Mouse (Mus musculus): ENCODE measurements around the gene Col23a1. TPM values are rescaled to one million over a fixed set of nuclear protein-coding genes. Genes with fewer than 3 reads are reported as not detected.

Col23a1 gene
- polyA plus RNA-seq, 1 experiment from 2014 or later = 8.0 TPM

- Histone ChIP-seq H3K4me3 (no peak overlapping the region), H3K36me3 (no peaks in the 10 kb centered on the region), H3K4me2 (no peak overlapping the region), H3K9me3 (no peaks in the 10 kb centered on the region), H3K9ac (no peak overlapping the region), H3K27ac (replicated peaks) (no peak overlapping the region), H3K27me3 (no peaks in the 10 kb centered on the region), H3K4me1 (replicated peaks) (peaks cover 5% of the 10 kb centered on the region)
- 56% methylated on average over 4 of the region's 4 CpGs for WGBS
- no peak for ATAC-seq (ENCODE audit: low read depth)
Observed at GRCm38 (mm10) chr11:51476543-51476942, 186.8 kb downstream of the Col23a1 start.

- Histone ChIP-seq H3K4me2 (no peak overlapping the region), H3K9ac (no peak overlapping the region), H3K4me1 (replicated peaks) (peaks cover 15% of the 10 kb centered on the region), H3K4me3 (no peak overlapping the region), H3K36me3 (no peaks in the 10 kb centered on the region), H3K27ac (replicated peaks) (no peak overlapping the region), H3K9me3 (no peaks in the 10 kb centered on the region), H3K27me3 (no peaks in the 10 kb centered on the region)
- no peak for ATAC-seq (ENCODE audit: low read depth)
- 69% methylated on average over 8 of the region's 8 CpGs for WGBS
Observed at GRCm38 (mm10) chr11:51477571-51477970, 187.9 kb downstream of the Col23a1 start.

- Histone ChIP-seq H3K4me1 (replicated peaks) (peaks cover 28% of the 10 kb centered on the region), H3K27ac (replicated peaks) (no peak overlapping the region), H3K27me3 (no peaks in the 10 kb centered on the region), H3K36me3 (no peaks in the 10 kb centered on the region), H3K9ac (no peak overlapping the region), H3K4me3 (no peak overlapping the region), H3K4me2 (no peak overlapping the region), H3K9me3 (no peaks in the 10 kb centered on the region)
- no peak for ATAC-seq (ENCODE audit: low read depth)
- WGBS = 24% methylated on average over 3 of the region's 3 CpGs
Observed at GRCm38 (mm10) chr11:51482251-51482650, 192.5 kb downstream of the Col23a1 start.

- H3K4me3 ChIP-seq = no peak overlapping the region
- no peak for ATAC-seq (ENCODE audit: low read depth)
- H3K4me2 ChIP-seq = no peak overlapping the region
- no peak overlapping the region; the same call in 1 of the 2 replicates for H3K27ac ChIP-seq (replicated peaks)
- no peaks in the 10 kb centered on the region for H3K36me3 ChIP-seq
- WGBS = 69% methylated on average over 8 of the region's 8 CpGs
- no peak overlapping the region for H3K9ac ChIP-seq
- no peaks in the 10 kb centered on the region for H3K27me3 ChIP-seq
- peaks cover 32% of the 10 kb centered on the region for H3K4me1 ChIP-seq (replicated peaks)
- H3K9me3 ChIP-seq = no peaks in the 10 kb centered on the region
Observed at GRCm38 (mm10) chr11:51485051-51485521, 195.4 kb downstream of the Col23a1 start.

GRCm38 (mm10) chr11:51485775-51486464 is 196.2 kb downstream of the Col23a1 start:
- Histone ChIP-seq H3K27me3 (no peaks in the 10 kb centered on the region), H3K4me3 (no peak overlapping the region), H3K4me2 (no peak overlapping the region), H3K4me1 (replicated peaks) (peaks cover 32% of the 10 kb centered on the region), H3K36me3 (no peaks in the 10 kb centered on the region), H3K9me3 (no peaks in the 10 kb centered on the region), H3K9ac (no peak overlapping the region), H3K27ac (replicated peaks) (no peak overlapping the region)
- ATAC-seq (ENCODE audit: low read depth) = no peak
- 68% methylated on average over 10 of the region's 10 CpGs for WGBS

GRCm38 (mm10) chr11:51488813-51489212 is 199.1 kb downstream of the Col23a1 start:
- Histone ChIP-seq H3K36me3 (no peaks in the 10 kb centered on the region), H3K9ac (no peak overlapping the region), H3K4me3 (no peak overlapping the region), H3K4me2 (no peak overlapping the region), H3K4me1 (replicated peaks) (peaks cover 15% of the 10 kb centered on the region), H3K9me3 (no peaks in the 10 kb centered on the region), H3K27ac (replicated peaks) (no peak overlapping the region), H3K27me3 (no peaks in the 10 kb centered on the region)
- WGBS = 40% methylated on average over 9 of the region's 9 CpGs
- no peak for ATAC-seq (ENCODE audit: low read depth)

GRCm38 (mm10) chr11:51493421-51493820 is 203.7 kb downstream of the Col23a1 start:
- Histone ChIP-seq H3K4me3 (no peak overlapping the region), H3K27ac (replicated peaks) (no peak overlapping the region), H3K9ac (no peak overlapping the region), H3K36me3 (no peaks in the 10 kb centered on the region), H3K27me3 (no peaks in the 10 kb centered on the region), H3K4me2 (no peak overlapping the region), H3K9me3 (no peaks in the 10 kb centered on the region), H3K4me1 (replicated peaks) (peaks cover 10% of the 10 kb centered on the region; the same call in 1 of the 2 replicates)
- 82% methylated on average over 4 of the region's 4 CpGs for WGBS
- no peak for ATAC-seq (ENCODE audit: low read depth)

GRCm38 (mm10) chr11:51494178-51494577 is 204.5 kb downstream of the Col23a1 start:
- H3K36me3 ChIP-seq = no peaks in the 10 kb centered on the region
- H3K9ac ChIP-seq = no peak overlapping the region
- WGBS = 51% methylated on average over 5 of the region's 5 CpGs
- H3K4me2 ChIP-seq = no peak overlapping the region
- H3K4me1 ChIP-seq (replicated peaks) = peaks cover 4% of the 10 kb centered on the region; the same call in 1 of the 2 replicates
- H3K4me3 ChIP-seq = no peak overlapping the region
- ATAC-seq (ENCODE audit: low read depth) = no peak
- H3K27ac ChIP-seq (replicated peaks) = no peak overlapping the region
- no peaks in the 10 kb centered on the region for H3K27me3 ChIP-seq
- no peaks in the 10 kb centered on the region for H3K9me3 ChIP-seq

GRCm38 (mm10) chr11:51499776-51500175 is 210.1 kb downstream of the Col23a1 start:
- Histone ChIP-seq H3K36me3 (no peaks in the 10 kb centered on the region), H3K9me3 (no peaks in the 10 kb centered on the region), H3K4me2 (no peak overlapping the region), H3K4me1 (replicated peaks) (peaks cover 9% of the 10 kb centered on the region; the same call in 1 of the 2 replicates), H3K4me3 (no peak overlapping the region), H3K27me3 (no peaks in the 10 kb centered on the region), H3K27ac (replicated peaks) (no peak overlapping the region), H3K9ac (no peak overlapping the region)
- ATAC-seq (ENCODE audit: low read depth) = no peak

- Histone ChIP-seq H3K4me3 (no peak overlapping the region), H3K27me3 (no peaks in the 10 kb centered on the region), H3K27ac (replicated peaks) (no peak overlapping the region), H3K4me1 (replicated peaks) (peaks cover 9% of the 10 kb centered on the region; the same call in 1 of the 2 replicates), H3K36me3 (no peaks in the 10 kb centered on the region), H3K9ac (no peak overlapping the region), H3K4me2 (no peak overlapping the region), H3K9me3 (no peaks in the 10 kb centered on the region)
- ATAC-seq (ENCODE audit: low read depth) = no peak
- 37% methylated on average over 10 of the region's 10 CpGs for WGBS
Observed at GRCm38 (mm10) chr11:51502431-51502851, 212.7 kb downstream of the Col23a1 start.

GRCm38 (mm10) chr11:51504946-51505345 is 215.2 kb downstream of the Col23a1 start:
- Histone ChIP-seq H3K9ac (no peak overlapping the region), H3K27ac (replicated peaks) (no peak overlapping the region), H3K4me2 (no peak overlapping the region), H3K36me3 (no peaks in the 10 kb centered on the region), H3K4me3 (no peak overlapping the region), H3K4me1 (replicated peaks) (peaks cover 9% of the 10 kb centered on the region; the same call in 1 of the 2 replicates), H3K27me3 (no peaks in the 10 kb centered on the region), H3K9me3 (no peaks in the 10 kb centered on the region)
- WGBS = 48% methylated on average over 3 of the region's 3 CpGs
- no peak for ATAC-seq (ENCODE audit: low read depth)

- Histone ChIP-seq H3K27ac (replicated peaks) (no peak overlapping the region), H3K36me3 (no peaks in the 10 kb centered on the region), H3K27me3 (no peaks in the 10 kb centered on the region), H3K4me1 (replicated peaks) (0 out of 2 replicates have a peak, but pooled peaks cover under 1% of the 10 kb centered on the region), H3K9ac (no peak overlapping the region), H3K9me3 (no peaks in the 10 kb centered on the region), H3K4me2 (no peak overlapping the region), H3K4me3 (no peak overlapping the region)
- WGBS = 66% methylated on average over 6 of the region's 6 CpGs
- no peak for ATAC-seq (ENCODE audit: low read depth)
Observed at GRCm38 (mm10) chr11:51508053-51508452, 218.3 kb downstream of the Col23a1 start.

GRCm38 (mm10) chr11:51509211-51509610 is 219.5 kb downstream of the Col23a1 start:
- Histone ChIP-seq H3K36me3 (no peaks in the 10 kb centered on the region), H3K4me1 (replicated peaks) (no peaks in the 10 kb centered on the region), H3K27me3 (no peaks in the 10 kb centered on the region), H3K4me3 (no peak overlapping the region), H3K27ac (replicated peaks) (no peak overlapping the region), H3K9ac (no peak overlapping the region), H3K4me2 (no peak overlapping the region), H3K9me3 (no peaks in the 10 kb centered on the region)
- 72% methylated on average over 5 of the region's 5 CpGs for WGBS
- ATAC-seq (ENCODE audit: low read depth) = no peak
